Mouse (Mus musculus) G1E (cell line): ENCODE results near the gene Gm28047.

Experiments used
- CTCF ChIP-seq: IDR thresholded peaks from 2 replicates; pipeline ENCODE4 v1.5.1; 2012; ENCODE audit warnings: low read depth, low read length, inconsistent platforms, mixed read lengths
- GATA1 ChIP-seq: IDR thresholded peaks from 2 replicates; pipeline ENCODE4 v1.6.1; 2012; ENCODE audit warnings: borderline replicate concordance, low read length, inconsistent platforms, mixed read lengths
- TAL1 ChIP-seq: conservative IDR thresholded peaks from 2 replicates; pipeline ENCODE4 v1.6.1; 2012; ENCODE audit warnings: low read depth, low read length, inconsistent platforms, mixed read lengths

GRCm38 (mm10) chr15:102528396-102528795 lies 96.5 kb downstream of the Gm28047 start:
- TF ChIP-seq CTCF (no peak), GATA1 (no peak), TAL1 (no peak)
